Comparison of ENCODE assay signal across 8 mouse cellular contexts in the genomic region with DNA sequence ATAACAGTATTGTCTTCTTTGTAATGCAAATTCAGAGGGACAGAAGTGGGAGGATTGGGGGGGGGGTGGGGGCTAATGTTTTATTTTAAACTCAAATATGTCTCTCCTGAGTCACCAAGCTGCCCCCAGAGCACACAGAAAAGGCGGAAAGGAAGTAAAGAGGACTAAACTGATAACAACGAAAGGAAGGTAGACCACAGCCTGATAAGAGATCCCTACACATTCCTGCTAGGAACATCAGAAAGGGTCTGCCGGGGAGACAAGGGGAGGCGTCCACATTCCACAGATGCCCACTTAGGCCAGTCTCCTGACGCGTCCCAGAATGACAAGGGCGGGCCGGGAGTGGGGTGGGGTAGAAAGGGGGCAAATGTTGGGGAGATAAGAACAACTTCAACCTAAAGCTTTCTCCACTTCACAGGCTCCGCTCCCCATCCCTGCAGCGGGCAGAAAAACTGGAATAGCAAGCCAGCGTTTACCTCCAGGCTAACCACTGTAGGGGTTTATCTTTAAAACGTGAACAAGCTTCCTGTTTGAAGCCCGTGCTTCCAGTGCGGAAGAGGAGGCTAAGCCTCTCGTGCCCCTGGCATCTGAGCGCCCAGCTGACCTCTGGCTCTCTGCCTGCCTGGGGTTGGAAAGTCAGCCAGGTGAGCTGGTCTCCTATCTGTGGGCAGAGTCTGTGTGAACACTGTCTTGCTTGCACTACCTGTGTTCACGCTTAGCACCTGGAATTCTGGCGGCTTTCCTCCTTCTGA.
A peak's percentile ranks its signal among the peaks of the same experiment; 100 is the strongest.
DNase-seq lines count a peak whose midpoint lies in the region; ATAC-seq and TF ChIP-seq lines count a peak whose summit lies in the region.

No protein-coding gene starts in this region.

- H3K9me3 ChIP-seq in E14TG2a.4 (ENCODE audit: low read length) = no peaks in the 10 kb centered on the region
- H3K9me3 ChIP-seq in embryonic facial prominence, embryonic 13.5 days = no peaks in the 10 kb centered on the region
- no peaks in the 10 kb centered on the region for H3K9me3 ChIP-seq in intestine, embryonic 14.5 days (ENCODE audit: control insufficient read depth, low read length)
- H3K9me3 ChIP-seq in liver, embryonic 14.5 days (ENCODE audit: control insufficient read depth, low read length) = no peaks in the 10 kb centered on the region

- peak; percentile 69 for DNase-seq in intestine, embryonic 14.5 days (ENCODE audit: low spot score)
- no peak for DNase-seq in liver, embryonic 14.5 days (ENCODE audit: low read depth in 3 of 3, low spot score in 3 of 3)
- peak; percentile 16 for DNase-seq in neural tube, embryonic 10.5 days (ENCODE audit: extremely low spot score, low spot score)
- DNase-seq in layer of hippocampus, postnatal 10 days (ENCODE audit: low spot score in 2 of 2) = no peak
- DNase-seq in cerebellum, adult 9-10 months = no peak
- no peak for DNase-seq in cerebellum, adult 9-11 months

- no peaks in the 10 kb centered on the region for H3K27me3 ChIP-seq in E14TG2a.4 (ENCODE audit: insufficient read depth, low read length)
- no peaks in the 10 kb centered on the region for H3K27me3 ChIP-seq in embryonic facial prominence, embryonic 13.5 days
- no peaks in the 10 kb centered on the region for H3K27me3 ChIP-seq in intestine, embryonic 14.5 days (replicated peaks; ENCODE audit: control insufficient read depth, insufficient read depth, low read length)
- no peaks in the 10 kb centered on the region for H3K27me3 ChIP-seq in liver, embryonic 14.5 days (ENCODE audit: control insufficient read depth, insufficient read depth, low read length)

- ATAC-seq in embryonic facial prominence, embryonic 13.5 days (ENCODE audit: insufficient number of reproducible peaks, insufficient read depth, low FRiP score, low TSS enrichment, low read depth) = no peak
- ATAC-seq in intestine, embryonic 14.5 days (replicated peaks; ENCODE audit: low FRiP score, low TSS enrichment, low read depth) = peak; percentile 75
- ATAC-seq in liver, embryonic 14.5 days (ENCODE audit: insufficient read depth) = no peak; the same call in 1 of the 2 replicates

- H3K9ac ChIP-seq in embryonic facial prominence, embryonic 13.5 days = no peak overlapping the region
- no peak overlapping the region; the same call in 1 of the 2 replicates for H3K9ac ChIP-seq in intestine, embryonic 14.5 days (ENCODE audit: low read length)
- H3K9ac ChIP-seq in liver, embryonic 14.5 days (replicated peaks) = no peak overlapping the region

- no peak for TF ChIP-seq CTCF in E14TG2a.4 (conservative IDR thresholded peaks at IDR 0.05; ENCODE audit: low read length)
- no peak for TF ChIP-seq CTCF in liver, embryonic 14.5 days (IDR thresholded peaks at IDR 0.05; ENCODE audit: low read depth)

- H3K4me1 ChIP-seq in E14TG2a.4 (replicated peaks; ENCODE audit: low read depth, low read length) = peaks cover 17% of the 10 kb centered on the region
- H3K4me1 ChIP-seq in embryonic facial prominence, embryonic 13.5 days = peaks cover 20% of the 10 kb centered on the region
- H3K4me1 ChIP-seq in intestine, embryonic 14.5 days (replicated peaks; ENCODE audit: control insufficient read depth, insufficient read depth, low read length) = 0 out of 2 replicates have a peak, but pooled peaks cover 8% of the 10 kb centered on the region
- H3K4me1 ChIP-seq in liver, embryonic 14.5 days (replicated peaks; ENCODE audit: control insufficient read depth in 2 of 2, insufficient read depth in 2 of 2, low read length in 1 of 2) = peaks cover 0 to 2% of the 10 kb centered on the region in 2 experiments; a peak in 2 of 4 replicates

- peak overlapping the region; percentile 47 for H3K4me2 ChIP-seq in embryonic facial prominence, embryonic 13.5 days
- H3K4me2 ChIP-seq in intestine, embryonic 14.5 days (ENCODE audit: low read length) = peak overlapping the region; percentile 41
- peak overlapping the region; percentile 44 for H3K4me2 ChIP-seq in liver, embryonic 14.5 days (ENCODE audit: low read depth)

- H3K36me3 ChIP-seq in E14TG2a.4 (ENCODE audit: insufficient read depth, low read length) = no peaks in the 10 kb centered on the region
- H3K36me3 ChIP-seq in embryonic facial prominence, embryonic 13.5 days = no peaks in the 10 kb centered on the region
- no peaks in the 10 kb centered on the region for H3K36me3 ChIP-seq in intestine, embryonic 14.5 days (ENCODE audit: control insufficient read depth, insufficient read depth, low read length)
- H3K36me3 ChIP-seq in liver, embryonic 14.5 days (replicated peaks; ENCODE audit: control insufficient read depth, insufficient read depth, low read depth) = no peaks in the 10 kb centered on the region

- no peak for TF ChIP-seq EP300 in liver, embryonic 14.5 days (IDR thresholded peaks at IDR 0.05; ENCODE audit: low read depth)

- peak overlapping the region; percentile 24 for H3K4me3 ChIP-seq in E14TG2a.4 (replicated peaks; ENCODE audit: low read length)
- H3K4me3 ChIP-seq in embryonic facial prominence, embryonic 13.5 days = 0 out of 2 replicates have a peak overlapping the region, but pooled peaks have one; percentile 12
- H3K4me3 ChIP-seq in intestine, embryonic 14.5 days (ENCODE audit: low read depth, low read length) = no peak overlapping the region; the same call in 1 of the 2 replicates
- peak overlapping the region; percentile 6 to 24; a peak in 3 of 4 replicates for H3K4me3 ChIP-seq in liver, embryonic 14.5 days (ENCODE audit: insufficient read depth in 1 of 2, low read depth in 2 of 2, low read length in 2 of 2)

- no peak overlapping the region for H3K27ac ChIP-seq in embryonic facial prominence, embryonic 13.5 days
- H3K27ac ChIP-seq in intestine, embryonic 14.5 days (ENCODE audit: low read depth) = peak overlapping the region; percentile 69
- no peak overlapping the region for H3K27ac ChIP-seq in liver, embryonic 14.5 days

- WGBS in embryonic facial prominence, embryonic 13.5 days = 10% methylated on average over 18 of the region's 18 CpGs
- 11% methylated on average over 18 of the region's 18 CpGs for WGBS in intestine, embryonic 14.5 days
- 4% methylated on average over 18 of the region's 18 CpGs for WGBS in liver, embryonic 14.5 days (ENCODE audit: insufficient replicate concordance)

Comparison
In these comparisons a context has a peak if more than half of its experiments do, and no peak if none do; other contexts are left out.
1. DNase-seq: peak in intestine, embryonic 14.5 days (single experiment) and neural tube, embryonic 10.5 days (single experiment); none in liver, embryonic 14.5 days (0 of 3), layer of hippocampus, postnatal 10 days (0 of 2), cerebellum, adult 9-10 months (single experiment) and cerebellum, adult 9-11 months (single experiment).
2. Peak in every context shown above with its lines, with median percentiles within 50 percentile points of each other: H3K4me2 ChIP-seq.